Mouse (Mus musculus) kidney, embryonic 14.5 days (tissue): ENCODE data around the gene Cubn. TPM values are rescaled to one million over a fixed set of nuclear protein-coding genes. Genes with fewer than 3 reads are reported as not detected.

ENCODE experiments used
- ATAC-seq: fragments of 200-750 bp; cut with Nextera tagmentation; 2 replicates; pipeline ENCODE4 v1.8.0; 2017; ENCODE audit warnings: moderate number of reproducible peaks, mild to moderate bottlenecking, moderate TSS enrichment, moderate library complexity; ENCODE audit not compliant: low FRiP score, low TSS enrichment
- H3K27ac ChIP-seq: fragments of 300-500 bp; sonication (generic); 2 replicates; pipeline ENCODE4 v1.5.1; 2014; ENCODE audit warnings: low read depth, mild to moderate bottlenecking, low read length, moderate library complexity, mixed read lengths
- H3K27me3 ChIP-seq: fragments of 300-500 bp; sonication (generic); 2 replicates; pipeline ENCODE4 v1.6.1; 2014; ENCODE audit warnings: mild to moderate bottlenecking, low read length; ENCODE audit not compliant: control insufficient read depth, insufficient read depth
- H3K36me3 ChIP-seq: fragments of 300-500 bp; sonication (generic); 2 replicates; pipeline ENCODE4 v1.6.1; 2014; ENCODE audit warnings: low read length, mixed read lengths; ENCODE audit not compliant: control insufficient read depth, insufficient read depth
- H3K4me1 ChIP-seq: fragments of 300-500 bp; sonication (generic); 2 replicates; pipeline ENCODE4 v1.6.1; 2014; ENCODE audit warnings: low read length, mixed read lengths; ENCODE audit not compliant: control insufficient read depth, insufficient read depth
- H3K4me2 ChIP-seq: fragments of 300-500 bp; sonication (generic); replicated peaks from 2 replicates; pipeline ENCODE4 v1.6.1; 2014; ENCODE audit warnings: low read depth, mild to moderate bottlenecking, low read length
- H3K4me3 ChIP-seq: fragments of 300-500 bp; sonication (generic); 2 replicates; pipeline ENCODE4 v1.5.1; 2014; ENCODE audit warnings: mild to moderate bottlenecking, low read length
- H3K9ac ChIP-seq: fragments of 300-500 bp; sonication (generic); 2 replicates; pipeline ENCODE4 v1.6.1; 2014; ENCODE audit warnings: low read depth, mild to moderate bottlenecking, low read length, moderate library complexity
- H3K9me3 ChIP-seq: fragments of 300-500 bp; sonication (generic); 2 replicates; pipeline ENCODE4 v1.6.1; 2016; ENCODE audit warnings: low read length; ENCODE audit not compliant: control insufficient read depth
- WGBS: fragments of 180-500 bp; shearing (Covaris S2); extraction: QIAGEN DNeasy Blood & Tissue Kit; methylation state at CpG from one replicate; pipeline ENCODE4 v1.1.7; 2014; 5-methylcytosine and 5-hydroxymethylcytosine counted together
- polyA plus RNA-seq: library from polyadenylated mRNA; unstranded; fragments of >200 nt; fragmentation: Nextera tagmentation; extraction: Ambion mirVana; gene quantifications from 2 replicates; pipeline ENCODE4 v1.2.1, GENCODE M21; 2014

The Cubn gene
- polyA plus RNA-seq, 1 experiment from 2014 or later = 3.1 TPM

DNA sequence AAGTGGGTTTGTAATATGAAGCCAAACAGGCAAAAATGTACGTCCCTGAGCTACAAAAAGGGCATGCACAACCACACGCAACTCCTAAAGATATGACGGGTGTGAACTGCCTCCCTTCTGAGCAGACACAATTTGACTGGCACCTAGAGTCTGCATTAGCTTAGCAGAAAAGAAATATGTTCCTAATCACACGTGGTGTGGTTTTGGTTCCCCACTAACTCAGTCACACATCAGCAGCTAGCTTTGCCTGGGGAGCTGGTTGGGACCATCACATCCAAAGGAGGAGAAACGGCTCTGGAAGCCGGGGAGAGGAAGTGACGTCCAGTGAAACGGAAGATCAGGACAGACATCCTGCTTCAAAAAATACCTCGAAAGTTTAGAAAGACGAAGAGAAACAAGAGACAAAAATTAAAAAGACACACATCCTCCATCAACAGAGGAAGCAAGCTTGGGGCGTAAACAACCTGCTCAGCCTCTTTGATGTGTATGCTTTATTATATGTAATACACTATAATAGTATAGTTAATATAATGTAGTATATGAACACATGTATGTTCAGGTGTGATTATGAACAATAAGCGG lies 258.3 kb downstream of the Cubn start:
- Histone ChIP-seq H3K27ac (no peak overlapping the region), H3K4me1 (peaks cover 20% of the 10 kb centered on the region; the same call in 1 of the 2 replicates), H3K4me3 (no peak overlapping the region), H3K9me3 (no peaks in the 10 kb centered on the region), H3K9ac (no peak overlapping the region), H3K27me3 (no peaks in the 10 kb centered on the region), H3K36me3 (no peaks in the 10 kb centered on the region), H3K4me2 (no peak overlapping the region; the same call in 1 of the 2 replicates)
- ATAC-seq = no peak
- WGBS = 41% methylated on average over 12 of the region's 12 CpGs

- Histone ChIP-seq H3K4me1 (peaks cover 20% of the 10 kb centered on the region; the same call in 1 of the 2 replicates), H3K9me3 (no peaks in the 10 kb centered on the region), H3K27me3 (no peaks in the 10 kb centered on the region), H3K4me3 (no peak overlapping the region), H3K9ac (no peak overlapping the region), H3K27ac (no peak overlapping the region), H3K36me3 (no peaks in the 10 kb centered on the region), H3K4me2 (no peak overlapping the region)
- no peak for ATAC-seq
- WGBS = 72% methylated on average over 6 of the region's 6 CpGs
Observed at GRCm38 (mm10) chr2:13232305-13232704, 259.3 kb downstream of the Cubn start.

DNA sequence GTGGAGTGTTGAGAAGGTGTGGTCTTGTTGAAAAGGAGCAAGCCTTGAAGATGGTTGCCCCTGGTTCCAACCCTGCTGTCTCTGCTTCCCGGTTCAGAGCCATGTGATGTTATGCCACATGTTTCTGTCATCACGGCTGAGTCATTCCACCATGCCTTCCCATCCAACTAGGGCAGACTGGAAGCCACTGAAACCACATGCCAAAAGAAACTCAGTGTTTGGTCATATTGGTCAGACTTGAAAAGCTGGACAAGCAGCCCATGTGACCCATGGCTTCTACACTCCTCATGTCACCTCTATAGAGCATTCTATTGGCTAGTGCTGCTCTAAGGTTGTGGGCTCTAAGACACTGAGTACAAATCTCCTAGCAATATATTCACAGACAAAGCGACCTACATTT lies 261.9 kb downstream of the Cubn start:
- H3K36me3 ChIP-seq = no peaks in the 10 kb centered on the region
- WGBS = 90% methylated on average over 3 of the region's 3 CpGs
- no peaks in the 10 kb centered on the region for H3K9me3 ChIP-seq
- H3K9ac ChIP-seq = no peak overlapping the region
- H3K4me2 ChIP-seq = no peak overlapping the region
- no peak overlapping the region for H3K27ac ChIP-seq
- H3K4me3 ChIP-seq = no peak overlapping the region
- ATAC-seq = no peak
- no peaks in the 10 kb centered on the region for H3K27me3 ChIP-seq
- H3K4me1 ChIP-seq = peaks cover 14% of the 10 kb centered on the region; the same call in 1 of the 2 replicates

Other genes starting within 250 kb of the Cubn start
- 113 and 119 TPM in 2 replicates for gene Rsu1, start 220.4 kb downstream of the Cubn start, polyA plus RNA-seq
- gene Trdmt1, start 52.9 kb upstream of the Cubn start, polyA plus RNA-seq = 12.8 and 16.3 TPM in 2 replicates
- gene Vim, start 82.1 kb upstream of the Cubn start, polyA plus RNA-seq = 430 and 475 TPM in 2 replicates